Mouse (Mus musculus): ENCODE results near the gene Tnrc6c.

DNA sequence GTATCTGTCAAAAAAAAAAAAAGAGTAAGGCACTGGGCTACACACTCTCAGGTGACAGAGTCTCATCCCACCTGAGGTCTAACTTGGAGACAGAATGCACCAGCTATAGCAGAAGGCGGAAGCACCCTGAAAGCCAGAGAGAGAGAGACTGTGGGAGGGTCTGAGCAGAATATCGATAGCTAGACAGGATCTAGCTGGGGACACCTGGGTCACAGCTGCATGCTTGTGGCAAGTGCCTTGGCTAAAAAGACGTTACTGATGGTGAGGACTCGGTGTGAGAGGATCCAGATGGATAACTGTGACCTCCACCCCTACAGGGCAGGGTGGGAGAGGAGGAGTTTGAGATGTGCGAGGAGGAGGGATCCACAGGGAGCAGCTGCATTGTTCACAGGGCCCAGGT is 142.9 kb downstream of the Tnrc6c start:
- TF ChIP-seq GATA1 (IDR thresholded peaks at IDR 0.05; ENCODE audit: borderline replicate concordance, low read length) (no peak), FLI1 (IDR thresholded peaks at IDR 0.05; ENCODE audit: low read length) (no peak)
